Mouse (Mus musculus) cortical plate, adult 2 months (tissue): ENCODE results near the gene Syn1.

Experiments
- CTCF ChIP-seq: fragments of 200-500 bp; IDR thresholded peaks from 2 replicates; pipeline ENCODE4 v1.5.1; 2011; ENCODE audit warnings: mild to moderate bottlenecking, control low read depth, low read length; ENCODE audit not compliant: insufficient read depth; ENCODE audit errors: extremely low read depth
- POLR2A ChIP-seq: fragments of 200-500 bp; IDR thresholded peaks from 2 replicates; pipeline ENCODE4 v1.6.1; 2011; ENCODE audit warnings: mild to moderate bottlenecking, low read length, control low read depth; ENCODE audit not compliant: insufficient read depth; ENCODE audit errors: extremely low read depth

- TF ChIP-seq POLR2A (no peak), CTCF (no peak)
Observed at GRCm38 (mm10) chrX:20920249-20920843, 458 bp downstream of the Syn1 start.
